Mouse (Mus musculus): Measurements from ENCODE around the gene Ermard. TPM values are rescaled to one million over a fixed set of nuclear protein-coding genes. Genes with fewer than 3 reads are reported as not detected.
A peak's percentile ranks its signal among the peaks of the same experiment; 100 is the strongest.

Gene Ermard
- polyA plus RNA-seq, 1 experiment from 2014 or later = 107 TPM

DNA sequence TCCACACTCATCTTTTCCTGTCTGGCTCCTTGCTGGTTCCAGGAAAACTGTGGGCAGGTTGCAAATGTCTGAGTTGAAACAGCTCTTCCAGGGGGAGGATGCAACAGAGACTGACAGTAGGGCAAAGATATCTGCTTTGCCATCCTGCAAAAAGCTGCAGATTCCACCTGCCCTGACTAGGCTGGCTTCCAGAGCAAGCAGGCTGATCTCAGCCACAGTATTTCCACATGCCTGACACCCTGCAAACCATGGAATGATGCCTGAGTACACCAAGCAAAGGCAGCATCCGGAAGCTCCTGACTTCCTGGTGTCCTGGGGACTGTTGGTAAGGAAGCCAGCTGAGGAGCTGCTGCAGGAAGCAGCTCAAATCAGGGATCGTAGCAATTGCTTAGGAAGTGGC, 28.1 kb downstream of the Ermard start:
- Histone ChIP-seq H3K36me3 (ENCODE audit: control insufficient read depth, insufficient read depth, low read length) (no peaks in the 10 kb centered on the region), H3K4me1 (replicated peaks; ENCODE audit: control insufficient read depth, insufficient read depth, low read length) (0 out of 2 replicates have a peak, but pooled peaks cover 2% of the 10 kb centered on the region), H3K9me3 (ENCODE audit: control insufficient read depth, low read length) (no peaks in the 10 kb centered on the region), H3K27me3 (ENCODE audit: control insufficient read depth, insufficient read depth, low read length) (no peaks in the 10 kb centered on the region), H3K27ac (ENCODE audit: low read depth, low read length) (no peak overlapping the region), H3K9ac (ENCODE audit: low read length) (no peak overlapping the region), H3K4me3 (ENCODE audit: low read depth, low read length) (no peak overlapping the region), H3K4me2 (ENCODE audit: low read depth, low read length, severe bottlenecking) (no peak overlapping the region)
- ATAC-seq (replicated peaks; ENCODE audit: low FRiP score) (no peak), DNase-seq (ENCODE audit: low spot score) (no peak)
- 81% methylated on average over 2 of the region's 2 CpGs for WGBS

GRCm38 (mm10) chr17:15072211-15072610, 31.2 kb downstream of the Ermard start:
- Histone ChIP-seq H3K27me3 (ENCODE audit: control insufficient read depth, insufficient read depth, low read length) (no peaks in the 10 kb centered on the region), H3K4me3 (ENCODE audit: low read depth, low read length) (no peak overlapping the region), H3K9me3 (ENCODE audit: control insufficient read depth, low read length) (no peaks in the 10 kb centered on the region), H3K4me1 (replicated peaks; ENCODE audit: control insufficient read depth, insufficient read depth, low read length) (no peaks in the 10 kb centered on the region), H3K4me2 (ENCODE audit: low read depth, low read length, severe bottlenecking) (no peak overlapping the region), H3K27ac (ENCODE audit: low read depth, low read length) (no peak overlapping the region), H3K36me3 (ENCODE audit: control insufficient read depth, insufficient read depth, low read length) (no peaks in the 10 kb centered on the region), H3K9ac (ENCODE audit: low read length) (no peak overlapping the region)
- DNase-seq (ENCODE audit: low spot score) (peak; percentile 38), ATAC-seq (replicated peaks; ENCODE audit: low FRiP score) (no peak)
- WGBS = 96% methylated on average over 2 of the region's 2 CpGs

GRCm38 (mm10) chr17:15075033-15075432, 34.0 kb downstream of the Ermard start:
- H3K4me1 ChIP-seq (replicated peaks; ENCODE audit: control insufficient read depth, insufficient read depth, low read length) = no peaks in the 10 kb centered on the region
- H3K9ac ChIP-seq (ENCODE audit: low read length) = no peak overlapping the region
- no peaks in the 10 kb centered on the region for H3K9me3 ChIP-seq (ENCODE audit: control insufficient read depth, low read length)
- no peaks in the 10 kb centered on the region for H3K36me3 ChIP-seq (ENCODE audit: control insufficient read depth, insufficient read depth, low read length)
- no peak overlapping the region for H3K4me2 ChIP-seq (ENCODE audit: low read depth, low read length, severe bottlenecking)
- 80% methylated on average over 8 of the region's 8 CpGs for WGBS
- no peak overlapping the region for H3K27ac ChIP-seq (ENCODE audit: low read depth, low read length)
- no peak for ATAC-seq (replicated peaks; ENCODE audit: low FRiP score)
- no peak for DNase-seq (ENCODE audit: low spot score)
- no peaks in the 10 kb centered on the region for H3K27me3 ChIP-seq (ENCODE audit: control insufficient read depth, insufficient read depth, low read length)
- H3K4me3 ChIP-seq (ENCODE audit: low read depth, low read length) = no peak overlapping the region

DNA sequence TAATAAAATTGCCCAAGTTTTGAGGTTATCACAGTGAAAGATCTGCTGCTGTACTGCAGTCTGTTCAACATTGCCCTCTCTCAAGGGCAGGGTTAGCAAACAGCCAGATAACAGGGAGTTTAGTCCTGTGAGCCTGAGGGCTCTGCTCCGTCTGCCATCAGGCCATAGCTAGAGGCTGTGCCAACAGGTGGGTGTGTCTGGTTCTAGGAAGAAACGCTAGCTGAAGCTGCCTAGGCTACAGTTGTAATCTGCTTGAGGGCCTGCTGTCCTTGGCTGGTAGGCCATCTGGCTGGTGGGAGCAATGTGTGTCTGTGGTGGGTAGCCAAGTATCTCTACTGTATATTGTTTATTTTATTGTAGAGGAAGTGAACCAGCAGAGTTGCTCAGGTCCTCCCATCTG, 36.5 kb downstream of the Ermard start:
- WGBS = 65% methylated on average over 2 of the region's 2 CpGs
- DNase-seq (ENCODE audit: low spot score) (no peak), ATAC-seq (replicated peaks; ENCODE audit: low FRiP score) (no peak)
- H3K4me3 ChIP-seq (ENCODE audit: low read depth, low read length) = no peak overlapping the region
- H3K36me3 ChIP-seq (ENCODE audit: control insufficient read depth, insufficient read depth, low read length) = no peaks in the 10 kb centered on the region
- H3K4me1 ChIP-seq (replicated peaks; ENCODE audit: control insufficient read depth, insufficient read depth, low read length) = 0 out of 2 replicates have a peak, but pooled peaks cover 2% of the 10 kb centered on the region
- no peaks in the 10 kb centered on the region for H3K27me3 ChIP-seq (ENCODE audit: control insufficient read depth, insufficient read depth, low read length)
- no peak overlapping the region for H3K9ac ChIP-seq (ENCODE audit: low read length)
- no peak overlapping the region for H3K4me2 ChIP-seq (ENCODE audit: low read depth, low read length, severe bottlenecking)
- no peak overlapping the region for H3K27ac ChIP-seq (ENCODE audit: low read depth, low read length)
- no peaks in the 10 kb centered on the region for H3K9me3 ChIP-seq (ENCODE audit: control insufficient read depth, low read length)

GRCm38 (mm10) chr17:15084226-15084848, 43.3 kb downstream of the Ermard start:
- peak; percentile 50 for DNase-seq (ENCODE audit: low spot score)
- peak; percentile 25; the same call in 1 of the 2 replicates for ATAC-seq (replicated peaks; ENCODE audit: low FRiP score)

GRCm38 (mm10) chr17:15085006-15085405, 44.0 kb downstream of the Ermard start:
- no peak for ATAC-seq (replicated peaks; ENCODE audit: low FRiP score)
- Histone ChIP-seq H3K4me1 (replicated peaks; ENCODE audit: control insufficient read depth, insufficient read depth, low read length) (peaks cover 12% of the 10 kb centered on the region; the same call in 1 of the 2 replicates), H3K4me2 (ENCODE audit: low read depth, low read length, severe bottlenecking) (no peak overlapping the region), H3K27ac (ENCODE audit: low read depth, low read length) (no peak overlapping the region), H3K27me3 (ENCODE audit: control insufficient read depth, insufficient read depth, low read length) (no peaks in the 10 kb centered on the region), H3K36me3 (ENCODE audit: control insufficient read depth, insufficient read depth, low read length) (no peaks in the 10 kb centered on the region), H3K9me3 (ENCODE audit: control insufficient read depth, low read length) (no peaks in the 10 kb centered on the region), H3K9ac (ENCODE audit: low read length) (no peak overlapping the region), H3K4me3 (ENCODE audit: low read depth, low read length) (no peak overlapping the region)
- DNase-seq (ENCODE audit: low spot score) = peak; percentile 36
- WGBS = 84% methylated on average over 2 of the region's 2 CpGs

More at GRCm38 (mm10) chr17:15084226-15084848, 43.3 kb downstream of the Ermard start:
- H3K4me1 ChIP-seq (replicated peaks; ENCODE audit: control insufficient read depth, insufficient read depth, low read length) = peaks cover 11% of the 10 kb centered on the region; the same call in 1 of the 2 replicates
- 81% methylated on average over 13 of the region's 13 CpGs for WGBS
- no peak overlapping the region for H3K4me3 ChIP-seq (ENCODE audit: low read depth, low read length)
- H3K9me3 ChIP-seq (ENCODE audit: control insufficient read depth, low read length) = no peaks in the 10 kb centered on the region
- no peaks in the 10 kb centered on the region for H3K36me3 ChIP-seq (ENCODE audit: control insufficient read depth, insufficient read depth, low read length)
- no peaks in the 10 kb centered on the region for H3K27me3 ChIP-seq (ENCODE audit: control insufficient read depth, insufficient read depth, low read length)
- H3K27ac ChIP-seq (ENCODE audit: low read depth, low read length) = no peak overlapping the region
- H3K4me2 ChIP-seq (ENCODE audit: low read depth, low read length, severe bottlenecking) = no peak overlapping the region
- H3K9ac ChIP-seq (ENCODE audit: low read length) = no peak overlapping the region

GRCm38 (mm10) chr17:15088166-15088565, 47.2 kb downstream of the Ermard start:
- peak overlapping the region; percentile 58 for H3K27ac ChIP-seq (ENCODE audit: low read depth, low read length)
- DNase-seq (ENCODE audit: low spot score) = peak; percentile 60
- peak; percentile 65 for ATAC-seq (replicated peaks; ENCODE audit: low FRiP score)

GRCm38 (mm10) chr17:15088591-15089001, 47.6 kb downstream of the Ermard start:
- H3K36me3 ChIP-seq (ENCODE audit: control insufficient read depth, insufficient read depth, low read length) = no peaks in the 10 kb centered on the region
- ATAC-seq (replicated peaks; ENCODE audit: low FRiP score) (peak; percentile 75), DNase-seq (ENCODE audit: low spot score) (peak; percentile 72)
- H3K9ac ChIP-seq (ENCODE audit: low read length) = peak overlapping the region; percentile 8; the same call in 1 of the 2 replicates
- H3K4me1 ChIP-seq (replicated peaks; ENCODE audit: control insufficient read depth, insufficient read depth, low read length) = peaks cover 11% of the 10 kb centered on the region; the same call in 1 of the 2 replicates
- 28% methylated on average over 8 of the region's 8 CpGs for WGBS
- H3K4me3 ChIP-seq (ENCODE audit: low read depth, low read length) = no peak overlapping the region
- H3K4me2 ChIP-seq (ENCODE audit: low read depth, low read length, severe bottlenecking) = no peak overlapping the region
- no peaks in the 10 kb centered on the region for H3K27me3 ChIP-seq (ENCODE audit: control insufficient read depth, insufficient read depth, low read length)
- peak overlapping the region; percentile 58 for H3K27ac ChIP-seq (ENCODE audit: low read depth, low read length)
- no peaks in the 10 kb centered on the region for H3K9me3 ChIP-seq (ENCODE audit: control insufficient read depth, low read length)

More at GRCm38 (mm10) chr17:15088166-15088565, 47.2 kb downstream of the Ermard start:
- peaks cover 11% of the 10 kb centered on the region; the same call in 1 of the 2 replicates for H3K4me1 ChIP-seq (replicated peaks; ENCODE audit: control insufficient read depth, insufficient read depth, low read length)
- no peak overlapping the region for H3K4me3 ChIP-seq (ENCODE audit: low read depth, low read length)
- 32% methylated on average over 2 of the region's 2 CpGs for WGBS
- no peak overlapping the region; the same call in 1 of the 2 replicates for H3K9ac ChIP-seq (ENCODE audit: low read length)
- H3K36me3 ChIP-seq (ENCODE audit: control insufficient read depth, insufficient read depth, low read length) = no peaks in the 10 kb centered on the region
- no peak overlapping the region for H3K4me2 ChIP-seq (ENCODE audit: low read depth, low read length, severe bottlenecking)
- H3K9me3 ChIP-seq (ENCODE audit: control insufficient read depth, low read length) = no peaks in the 10 kb centered on the region
- no peaks in the 10 kb centered on the region for H3K27me3 ChIP-seq (ENCODE audit: control insufficient read depth, insufficient read depth, low read length)

DNA sequence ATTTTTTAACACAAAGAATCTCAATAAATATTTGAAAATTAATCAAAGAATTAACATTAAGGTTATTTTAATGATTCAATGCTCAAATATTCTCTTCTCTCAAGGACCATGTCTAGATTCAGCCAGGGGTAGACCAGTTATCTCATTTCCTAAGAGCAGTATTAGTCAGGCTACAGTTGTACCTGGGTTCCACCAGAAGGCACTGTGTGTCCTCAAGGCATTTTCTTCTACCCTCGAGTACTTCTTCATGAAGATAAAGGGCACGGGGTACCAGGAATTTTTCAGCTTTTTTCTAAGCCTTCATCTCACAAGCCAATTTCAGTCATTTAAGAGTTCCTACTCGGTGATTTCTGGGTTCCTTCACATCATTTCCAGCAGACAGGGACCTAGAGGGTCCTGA, 50.7 kb downstream of the Ermard start:
- ATAC-seq (replicated peaks; ENCODE audit: low FRiP score) = no peak
- H3K4me2 ChIP-seq (ENCODE audit: low read depth, low read length, severe bottlenecking) = no peak overlapping the region
- H3K27me3 ChIP-seq (ENCODE audit: control insufficient read depth, insufficient read depth, low read length) = no peaks in the 10 kb centered on the region
- no peaks in the 10 kb centered on the region for H3K36me3 ChIP-seq (ENCODE audit: control insufficient read depth, insufficient read depth, low read length)
- no peak overlapping the region for H3K9ac ChIP-seq (ENCODE audit: low read length)
- DNase-seq (ENCODE audit: low spot score) = peak; percentile 11
- WGBS = 87% methylated on average over 3 of the region's 3 CpGs
- H3K27ac ChIP-seq (ENCODE audit: low read depth, low read length) = no peak overlapping the region
- no peaks in the 10 kb centered on the region for H3K9me3 ChIP-seq (ENCODE audit: control insufficient read depth, low read length)
- peaks cover 11% of the 10 kb centered on the region; the same call in 1 of the 2 replicates for H3K4me1 ChIP-seq (replicated peaks; ENCODE audit: control insufficient read depth, insufficient read depth, low read length)
- H3K4me3 ChIP-seq (ENCODE audit: low read depth, low read length) = no peak overlapping the region
